Mouse (Mus musculus): ENCODE measurements at regions not wholly inside any gene's neighbourhood (a gene's known extent, or its start where the extent isn't known, plus 50 kb on each side); places are given as distances from the start of the nearest gene placed in this dataset.

DNA sequence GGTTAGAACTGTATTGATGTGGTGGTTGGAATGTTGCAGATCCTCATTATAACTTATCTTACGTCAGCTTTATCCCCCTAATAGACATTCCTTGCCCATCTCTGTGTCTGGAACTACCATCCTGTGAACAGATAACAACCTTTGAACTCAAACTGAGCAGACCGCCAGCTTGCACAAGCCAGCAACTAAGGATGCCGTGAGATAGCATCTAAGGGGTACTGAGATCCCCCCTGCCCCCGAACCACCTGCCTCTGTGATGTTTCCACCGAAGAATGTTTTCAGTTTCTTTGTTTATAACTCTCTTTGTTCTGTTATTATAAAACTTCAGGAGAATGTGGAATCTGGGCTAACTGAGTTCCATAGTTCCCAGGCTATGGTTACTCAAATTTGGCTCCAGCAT, 151.3 kb downstream of the Chic2 start:
- ATAC-seq (ENCODE audit: extremely low read depth, insufficient number of reproducible peaks, low FRiP score, poor library complexity, severe bottlenecking) = no peak

GRCm38 (mm10) chr5:74891541-74891940, 153.0 kb downstream of the Chic2 start:
- ATAC-seq (ENCODE audit: extremely low read depth, insufficient number of reproducible peaks, low FRiP score, poor library complexity, severe bottlenecking) = no peak

DNA sequence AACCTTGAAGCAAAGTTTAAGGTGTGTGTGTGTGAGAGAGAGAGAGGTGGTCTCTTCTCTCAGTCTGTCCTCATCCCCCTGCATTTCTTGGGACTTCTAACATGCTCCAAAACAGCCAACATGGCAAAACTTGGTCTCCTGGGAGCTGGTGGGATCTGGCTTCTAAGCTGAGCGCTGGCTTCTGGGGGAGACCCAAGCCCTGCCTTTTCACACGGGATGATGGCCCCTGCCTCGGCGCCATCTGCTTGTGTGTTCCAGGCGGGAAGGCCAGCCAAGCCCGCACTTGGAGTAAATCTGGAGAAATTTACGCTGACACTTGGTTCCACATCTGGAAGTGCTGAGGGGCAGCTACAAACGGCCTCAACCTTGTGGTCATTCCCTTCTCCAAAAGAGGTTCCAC, 155.6 kb downstream of the Chic2 start:
- no peak for ATAC-seq (ENCODE audit: extremely low read depth, insufficient number of reproducible peaks, low FRiP score, poor library complexity, severe bottlenecking)

- ATAC-seq (ENCODE audit: extremely low read depth, insufficient number of reproducible peaks, low FRiP score, poor library complexity, severe bottlenecking) = no peak
Observed at GRCm38 (mm10) chr5:74885958-74886357, 158.6 kb downstream of the Chic2 start.

- no peak for ATAC-seq (ENCODE audit: extremely low read depth, insufficient number of reproducible peaks, low FRiP score, poor library complexity, severe bottlenecking)
Observed at GRCm38 (mm10) chr5:74882563-74882962, 162.0 kb downstream of the Chic2 start.

DNA sequence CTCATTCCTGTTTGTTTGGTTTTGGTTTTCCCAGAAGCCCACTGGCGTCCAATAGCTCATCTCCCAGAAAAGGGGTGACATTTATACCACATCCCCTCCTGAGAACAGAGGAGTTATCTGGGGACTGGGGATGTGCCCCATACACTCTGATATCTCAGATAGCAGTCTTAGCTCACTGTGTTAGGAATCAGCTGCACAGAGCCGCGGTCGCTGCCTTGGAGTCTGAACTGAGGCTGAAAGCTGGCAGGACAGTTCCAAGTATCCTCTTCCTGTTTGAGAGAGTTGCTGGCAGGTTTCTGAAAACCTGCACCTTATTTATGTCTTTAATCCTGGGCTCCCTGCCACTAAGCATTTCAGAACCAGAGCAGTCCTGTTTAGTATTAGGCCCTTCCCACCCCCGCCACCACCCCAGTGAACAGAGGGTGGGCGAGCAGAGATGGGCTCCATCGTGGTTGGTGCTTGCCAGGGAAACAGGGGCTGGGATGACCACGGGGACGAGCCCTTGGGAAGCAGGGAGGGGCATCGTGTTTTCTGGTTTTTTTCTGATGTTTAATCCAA, 163.8 kb downstream of the Chic2 start:
- ATAC-seq (ENCODE audit: extremely low read depth, insufficient number of reproducible peaks, low FRiP score, poor library complexity, severe bottlenecking) = no peak

DNA sequence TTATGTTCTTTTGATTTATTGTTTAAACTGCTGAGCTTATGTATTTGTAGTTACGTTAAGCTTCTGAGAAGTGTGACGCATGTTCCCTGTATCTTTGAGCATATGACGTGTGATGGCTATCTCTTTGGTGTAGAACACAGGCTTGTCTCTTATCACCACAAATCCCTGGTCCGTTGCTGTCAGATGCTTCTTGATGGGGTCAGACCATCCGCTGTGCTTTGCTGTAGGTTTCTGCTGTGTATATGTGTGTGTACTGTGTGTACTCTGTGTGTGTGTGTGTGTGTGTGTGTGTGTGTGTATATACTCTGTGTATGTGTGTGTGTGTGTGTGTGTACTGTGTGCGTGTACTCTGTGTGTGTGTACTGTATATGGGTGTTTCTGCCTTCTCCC, 164.5 kb downstream of the Chic2 start:
- ATAC-seq (ENCODE audit: extremely low read depth, insufficient number of reproducible peaks, low FRiP score, poor library complexity, severe bottlenecking) = no peak

- no peak for ATAC-seq (ENCODE audit: extremely low read depth, insufficient number of reproducible peaks, low FRiP score, poor library complexity, severe bottlenecking)
Observed at GRCm38 (mm10) chr5:74879098-74880047, 165.2 kb downstream of the Chic2 start.

DNA sequence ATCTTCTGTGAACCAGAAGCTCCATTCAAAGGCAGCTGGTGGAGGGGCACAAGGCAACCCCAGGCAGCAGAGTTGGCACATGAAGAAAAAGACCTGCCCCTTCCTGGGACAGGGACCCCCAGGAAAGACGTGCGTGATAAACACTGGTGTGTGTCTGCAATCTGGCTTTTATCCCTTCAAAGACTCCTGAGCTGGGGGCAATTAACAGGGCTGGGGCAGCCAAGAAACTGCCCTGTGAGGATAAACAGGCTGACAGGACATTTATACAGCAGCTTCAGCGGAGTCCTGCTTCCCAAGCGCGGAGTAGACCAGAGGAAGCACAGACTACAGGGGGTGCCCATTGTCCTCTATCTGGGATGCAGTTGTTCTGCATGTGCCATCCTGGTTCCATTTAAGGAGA, 167.0 kb downstream of the Chic2 start:
- no peak for ATAC-seq (ENCODE audit: extremely low read depth, insufficient number of reproducible peaks, low FRiP score, poor library complexity, severe bottlenecking)

DNA sequence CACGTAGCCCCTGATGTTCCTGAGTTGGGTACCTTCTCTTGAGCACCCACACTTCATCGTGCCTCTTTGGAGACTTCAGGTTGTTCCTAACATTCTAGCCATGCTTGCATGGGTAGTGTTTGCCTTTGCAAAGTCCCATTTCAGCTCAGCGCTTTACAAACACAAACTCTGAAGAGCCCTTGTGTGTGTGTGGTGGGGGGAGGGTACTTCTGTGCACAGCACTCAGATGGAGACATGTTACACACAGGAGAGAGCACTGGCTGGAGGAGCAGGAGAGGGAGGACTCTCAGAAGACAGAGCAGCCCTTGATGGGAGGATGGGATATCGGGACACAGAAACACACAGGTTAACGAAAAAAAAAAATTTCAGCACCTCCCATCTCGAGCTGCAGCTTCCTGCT, 167.4 kb downstream of the Chic2 start:
- no peak for ATAC-seq (ENCODE audit: extremely low read depth, insufficient number of reproducible peaks, low FRiP score, poor library complexity, severe bottlenecking)

GRCm38 (mm10) chr5:74874691-74875090, 169.9 kb downstream of the Chic2 start:
- ATAC-seq (ENCODE audit: extremely low read depth, insufficient number of reproducible peaks, low FRiP score, poor library complexity, severe bottlenecking) = no peak

DNA sequence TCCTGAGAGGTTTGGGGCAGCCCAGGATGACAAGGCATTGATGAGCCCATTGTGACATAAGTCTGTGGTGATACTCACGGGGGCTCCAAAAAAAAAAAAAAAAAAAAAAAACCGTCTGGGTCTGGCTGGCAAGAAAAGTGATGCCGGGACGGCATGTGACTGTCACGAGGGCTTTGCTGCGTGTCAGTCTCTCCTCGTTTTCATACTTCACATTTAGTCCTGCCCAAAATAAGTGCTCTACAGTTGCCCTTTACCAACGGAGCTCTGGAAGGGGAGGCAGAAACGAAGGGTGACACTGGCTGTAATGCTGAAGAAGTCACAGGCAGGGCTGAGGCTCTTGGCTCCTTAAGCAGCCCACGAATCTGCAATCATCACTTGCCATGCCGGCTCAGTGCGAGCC, 167.9 kb upstream of the Lnx1 start:
- no peak for ATAC-seq (ENCODE audit: extremely low read depth, insufficient number of reproducible peaks, low FRiP score, poor library complexity, severe bottlenecking)

DNA sequence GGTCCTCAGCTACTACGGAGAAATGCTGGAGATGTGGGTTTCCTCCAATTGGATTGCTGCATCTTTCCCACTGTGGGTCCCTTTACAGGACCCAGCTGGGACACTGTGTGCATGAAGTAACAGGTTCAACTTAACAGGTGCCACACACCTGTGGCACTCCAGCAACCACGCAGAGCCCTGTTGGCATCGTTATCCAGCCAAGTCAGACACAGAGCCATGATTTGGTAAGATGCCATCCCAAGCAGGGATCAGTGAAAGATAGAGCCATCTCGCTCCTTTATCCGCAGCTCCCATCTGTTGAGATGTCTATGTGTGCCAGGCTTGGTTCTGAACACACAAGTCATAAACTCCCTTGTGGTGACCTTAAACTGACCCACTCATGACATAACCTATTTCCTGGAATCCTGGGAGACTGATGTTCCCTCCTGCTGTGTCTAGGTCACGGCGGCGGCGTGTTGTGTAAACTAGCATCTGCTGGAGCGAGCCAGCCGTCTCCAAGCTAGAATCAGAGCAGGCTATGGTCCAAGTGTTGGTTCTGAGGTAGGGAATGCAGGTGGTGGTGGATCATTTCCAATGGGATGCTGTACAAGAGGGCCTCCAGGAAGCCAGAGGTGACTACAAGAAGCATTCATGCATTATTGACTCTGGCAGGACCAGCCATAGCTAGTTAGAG, 164.5 kb upstream of the Lnx1 start:
- no peak for ATAC-seq (ENCODE audit: extremely low read depth, insufficient number of reproducible peaks, low FRiP score, poor library complexity, severe bottlenecking)

DNA sequence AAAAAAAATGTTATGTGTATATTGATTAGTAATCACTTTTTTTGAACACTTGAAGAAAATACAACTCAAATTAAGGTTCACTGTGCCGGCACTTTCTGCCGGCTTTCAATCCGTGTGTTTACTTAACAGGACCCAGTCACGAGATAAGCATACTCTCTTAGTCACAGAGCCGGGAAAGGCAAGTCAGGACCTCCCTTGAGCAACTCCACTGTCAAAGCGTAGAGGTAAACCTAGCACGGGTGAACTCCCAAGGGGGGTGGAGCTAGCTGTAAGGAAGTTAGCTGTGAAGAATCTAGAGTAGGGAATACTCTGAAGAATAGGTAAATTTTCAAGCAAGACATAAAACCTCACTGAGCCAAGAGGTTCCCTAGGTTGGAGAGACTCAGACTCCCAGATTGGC, 164.0 kb upstream of the Lnx1 start:
- ATAC-seq (ENCODE audit: extremely low read depth, insufficient number of reproducible peaks, low FRiP score, poor library complexity, severe bottlenecking) = no peak

- no peak for ATAC-seq (ENCODE audit: extremely low read depth, insufficient number of reproducible peaks, low FRiP score, poor library complexity, severe bottlenecking)
Observed at GRCm38 (mm10) chr5:74865446-74865845, 162.7 kb upstream of the Lnx1 start.

DNA sequence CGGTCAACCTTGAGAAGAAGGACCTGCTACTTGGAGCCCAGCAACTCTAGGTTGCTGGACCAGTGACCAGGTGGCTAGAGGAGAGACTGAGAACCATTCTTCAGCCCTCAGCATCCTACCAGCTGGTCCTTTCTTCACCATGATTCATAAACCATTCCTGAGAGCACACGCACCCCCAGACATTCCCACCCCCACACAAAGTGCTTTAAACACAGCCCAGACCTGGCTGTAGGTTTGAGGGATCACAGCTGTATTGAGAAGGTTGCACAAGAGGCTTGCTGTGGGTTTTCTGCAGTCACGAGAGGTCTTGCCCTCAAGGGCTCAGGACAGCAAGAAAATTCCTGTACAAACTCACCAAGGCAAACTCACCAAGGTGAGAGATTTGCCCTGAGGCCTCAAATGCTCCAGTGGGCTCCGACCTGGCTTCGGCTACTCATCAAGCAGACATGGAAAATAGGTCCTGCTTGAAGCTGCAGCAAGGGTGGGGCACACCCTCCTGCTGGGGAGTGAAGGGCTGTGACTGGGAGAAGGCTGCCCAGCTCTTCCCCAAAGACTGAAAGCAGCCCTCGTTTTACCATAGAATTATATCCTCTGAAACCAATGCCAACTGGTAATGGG, 161.9 kb upstream of the Lnx1 start:
- no peak for ATAC-seq (ENCODE audit: extremely low read depth, insufficient number of reproducible peaks, low FRiP score, poor library complexity, severe bottlenecking)

DNA sequence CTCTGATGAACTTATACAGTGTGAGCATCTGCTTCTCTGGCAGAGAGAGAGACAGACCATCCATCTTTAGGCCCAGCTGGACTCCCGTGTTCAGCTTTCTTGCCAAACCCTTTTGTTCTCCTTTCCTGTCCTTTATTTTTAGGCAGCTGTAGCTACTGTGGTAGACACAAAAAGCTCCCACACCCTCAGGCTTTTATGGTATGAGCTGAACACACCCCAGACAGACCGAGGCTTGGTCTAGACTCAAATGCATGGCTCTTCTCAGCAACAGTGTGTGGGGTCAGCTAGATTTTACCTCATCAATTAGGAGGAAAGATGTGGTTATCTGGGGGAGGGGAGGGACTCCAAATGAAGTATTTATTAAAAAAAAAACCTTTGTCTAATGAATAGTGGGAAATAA, 158.6 kb upstream of the Lnx1 start:
- no peak for ATAC-seq (ENCODE audit: extremely low read depth, insufficient number of reproducible peaks, low FRiP score, poor library complexity, severe bottlenecking)

DNA sequence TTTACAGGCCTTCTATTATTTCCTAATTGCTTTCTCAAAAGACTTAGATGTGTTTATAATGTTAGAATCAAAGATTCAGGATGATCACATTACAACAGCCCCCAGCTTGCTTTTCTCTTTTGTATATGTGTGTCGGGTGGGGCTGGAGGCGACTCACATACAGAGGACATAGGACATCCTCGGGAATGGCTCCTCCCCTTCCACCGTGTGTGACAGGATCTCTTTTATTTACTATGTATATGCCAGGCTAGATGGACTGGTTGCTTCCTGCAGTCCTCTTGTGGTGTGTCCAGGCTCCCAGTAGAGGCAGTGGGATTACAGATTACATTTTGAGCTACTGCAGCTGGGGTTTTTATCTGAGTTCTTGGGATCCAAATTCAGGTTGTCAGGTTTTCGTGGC, 155.1 kb upstream of the Lnx1 start:
- ATAC-seq (ENCODE audit: extremely low read depth, insufficient number of reproducible peaks, low FRiP score, poor library complexity, severe bottlenecking) = no peak

- ATAC-seq (ENCODE audit: extremely low read depth, insufficient number of reproducible peaks, low FRiP score, poor library complexity, severe bottlenecking) = no peak
Observed at GRCm38 (mm10) chr5:74857161-74857560, 154.4 kb upstream of the Lnx1 start.

- no peak for ATAC-seq (ENCODE audit: extremely low read depth, insufficient number of reproducible peaks, low FRiP score, poor library complexity, severe bottlenecking)
Observed at GRCm38 (mm10) chr5:74847824-74848223, 145.1 kb upstream of the Lnx1 start.

Measured in neutrophil, adult 5-6 weeks (primary cell).